Mouse (Mus musculus) forebrain, embryonic 11.5 days (tissue): ENCODE data around the gene Arhgef16. TPM values are rescaled to one million over a fixed set of nuclear protein-coding genes. Genes with fewer than 3 reads are reported as not detected.
A peak's percentile ranks its signal among the peaks of the same experiment; 100 is the strongest.

ENCODE experiments used
- ATAC-seq: fragments of 200-750 bp; cut with Nextera tagmentation; replicated peaks from 2 replicates; pipeline ENCODE4 v1.8.0; 2017; ENCODE audit warnings: moderate TSS enrichment; ENCODE audit not compliant: low FRiP score
- DNase-seq: peaks from one replicate; pipeline ENCODE4 v3.0.0-alpha.2; 2017; ENCODE audit warnings: low spot score
- H3K27ac ChIP-seq: fragments of 300-500 bp; sonication (generic); 2 replicates; pipeline ENCODE4 v1.5.1; 2014; ENCODE audit warnings: low read depth, low read length
- H3K27me3 ChIP-seq: fragments of 300-500 bp; sonication (generic); 2 replicates; pipeline ENCODE4 v1.6.1; 2014; ENCODE audit warnings: mild to moderate bottlenecking, low read length, mixed read lengths; ENCODE audit not compliant: control insufficient read depth, insufficient read depth
- H3K36me3 ChIP-seq: fragments of 300-500 bp; sonication (generic); 2 replicates; pipeline ENCODE4 v1.6.1; 2014; ENCODE audit warnings: mild to moderate bottlenecking, low read length, moderate library complexity, mixed read lengths; ENCODE audit not compliant: control insufficient read depth, insufficient read depth
- H3K4me1 ChIP-seq: fragments of 300-500 bp; sonication (generic); replicated peaks from 2 replicates; pipeline ENCODE4 v1.6.1; 2014; ENCODE audit warnings: low read length, mixed read lengths; ENCODE audit not compliant: control insufficient read depth, insufficient read depth
- H3K4me2 ChIP-seq: fragments of 300-500 bp; sonication (generic); 2 replicates; pipeline ENCODE4 v1.6.1; 2014; ENCODE audit warnings: low read depth, mild to moderate bottlenecking, low read length, moderate library complexity, mixed read lengths; ENCODE audit not compliant: severe bottlenecking
- H3K4me3 ChIP-seq: fragments of 300-500 bp; sonication (generic); 2 replicates; pipeline ENCODE4 v1.5.1; 2014; ENCODE audit warnings: low read depth, low read length
- H3K9ac ChIP-seq: fragments of 300-500 bp; sonication (generic); 2 replicates; pipeline ENCODE4 v1.6.1; 2014; ENCODE audit warnings: low read length
- H3K9me3 ChIP-seq: fragments of 300-500 bp; sonication (generic); 2 replicates; pipeline ENCODE4 v1.6.1; 2016; ENCODE audit warnings: low read length, mixed read lengths; ENCODE audit not compliant: control insufficient read depth
- WGBS: fragments of 180-500 bp; shearing (Covaris S2); extraction: QIAGEN DNeasy Blood & Tissue Kit; methylation state at CpG from one replicate; pipeline ENCODE4 v1.1.7; 2014; 5-methylcytosine and 5-hydroxymethylcytosine counted together
- polyA plus RNA-seq: library from polyadenylated mRNA; unstranded; fragments of >200 nt; fragmentation: Nextera tagmentation; extraction: Ambion mirVana; gene quantifications from 2 replicates; pipeline ENCODE4 v1.2.1, GENCODE M21; 2014

Arhgef16 gene
- polyA plus RNA-seq, 1 experiment from 2014 or later = 0.90 TPM

DNA sequence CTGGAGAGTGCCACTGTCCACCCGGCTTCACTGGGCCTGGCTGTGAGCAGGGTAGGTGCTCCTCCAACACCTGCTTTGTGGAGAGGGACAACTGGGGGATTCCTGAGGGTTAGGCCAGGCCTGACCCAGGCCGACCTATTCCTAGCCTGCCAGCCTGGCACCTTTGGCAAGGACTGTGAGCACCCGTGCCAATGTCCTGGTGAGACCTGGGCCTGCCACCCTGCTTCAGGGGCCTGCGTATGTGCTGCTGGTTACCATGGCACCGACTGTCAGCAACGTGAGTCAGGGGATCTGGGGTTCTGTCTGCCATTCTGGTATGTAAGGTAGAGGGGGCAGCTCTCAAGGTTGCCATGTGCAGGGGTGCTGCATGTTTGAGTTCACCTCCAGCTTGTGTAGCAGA lies 34.0 kb downstream of the Arhgef16 start:
- H3K9me3 ChIP-seq = no peaks in the 10 kb centered on the region
- H3K4me2 ChIP-seq = no peak overlapping the region
- WGBS = 91% methylated on average over 6 of the region's 6 CpGs
- no peak overlapping the region for H3K9ac ChIP-seq
- DNase-seq = no peak
- no peak overlapping the region for H3K4me3 ChIP-seq
- no peaks in the 10 kb centered on the region for H3K4me1 ChIP-seq
- H3K27me3 ChIP-seq = no peaks in the 10 kb centered on the region
- no peak for ATAC-seq
- H3K27ac ChIP-seq = no peak overlapping the region
- H3K36me3 ChIP-seq = no peaks in the 10 kb centered on the region; the same call in 1 of the 2 replicates

DNA sequence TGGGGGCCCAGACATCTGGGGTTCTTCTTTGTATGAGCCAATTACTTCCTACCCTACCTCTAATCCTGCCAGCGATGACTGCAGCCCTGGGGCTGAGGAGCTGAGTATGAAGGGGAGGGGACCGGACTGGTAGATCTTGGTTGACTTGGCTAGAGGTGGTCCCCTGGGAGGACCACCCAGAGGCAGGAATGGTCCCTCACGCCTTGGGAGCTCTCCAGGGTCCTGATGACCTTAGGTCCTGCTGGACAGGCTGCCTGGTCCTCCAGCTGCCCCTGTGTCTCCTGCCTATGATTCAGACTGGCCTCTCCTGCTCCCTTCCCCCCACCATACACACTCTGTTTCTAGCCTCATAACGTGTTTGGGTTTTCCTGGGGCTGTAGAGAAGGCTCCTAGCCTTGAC lies 39.4 kb downstream of the Arhgef16 start:
- ATAC-seq = no peak
- Histone ChIP-seq H3K27ac (no peak overlapping the region), H3K36me3 (no peaks in the 10 kb centered on the region; the same call in 1 of the 2 replicates), H3K9me3 (no peaks in the 10 kb centered on the region), H3K9ac (no peak overlapping the region), H3K27me3 (no peaks in the 10 kb centered on the region), H3K4me1 (no peaks in the 10 kb centered on the region), H3K4me3 (no peak overlapping the region), H3K4me2 (no peak overlapping the region)
- 53% methylated on average over 4 of the region's 4 CpGs for WGBS
- DNase-seq = no peak

DNA sequence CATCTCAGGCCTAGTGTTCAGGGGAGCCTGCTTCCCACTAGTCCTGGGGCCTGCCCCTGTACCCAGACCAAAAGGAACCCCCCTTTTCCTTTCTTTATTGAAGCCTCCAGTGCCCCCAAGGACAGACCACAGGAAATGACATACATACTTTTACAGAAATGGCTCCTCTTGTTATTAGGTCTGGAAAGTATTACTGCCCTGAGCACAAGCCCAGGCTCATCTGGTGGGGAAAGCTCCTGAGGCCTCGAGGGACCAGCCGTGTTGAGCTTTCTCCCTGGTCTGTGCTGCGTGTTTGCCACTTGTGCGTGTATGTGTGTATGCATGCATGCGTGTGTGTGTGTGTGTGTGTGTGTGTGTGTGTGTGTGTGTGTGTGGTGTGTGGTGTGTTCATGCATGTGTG lies 40.7 kb downstream of the Arhgef16 start:
- ATAC-seq = no peak
- DNase-seq = no peak
- Histone ChIP-seq H3K36me3 (no peaks in the 10 kb centered on the region; the same call in 1 of the 2 replicates), H3K27ac (no peak overlapping the region), H3K9me3 (no peaks in the 10 kb centered on the region), H3K4me3 (no peak overlapping the region), H3K27me3 (no peaks in the 10 kb centered on the region), H3K4me2 (no peak overlapping the region), H3K4me1 (no peaks in the 10 kb centered on the region), H3K9ac (no peak overlapping the region)
- WGBS = 93% methylated on average over 5 of the region's 5 CpGs

DNA sequence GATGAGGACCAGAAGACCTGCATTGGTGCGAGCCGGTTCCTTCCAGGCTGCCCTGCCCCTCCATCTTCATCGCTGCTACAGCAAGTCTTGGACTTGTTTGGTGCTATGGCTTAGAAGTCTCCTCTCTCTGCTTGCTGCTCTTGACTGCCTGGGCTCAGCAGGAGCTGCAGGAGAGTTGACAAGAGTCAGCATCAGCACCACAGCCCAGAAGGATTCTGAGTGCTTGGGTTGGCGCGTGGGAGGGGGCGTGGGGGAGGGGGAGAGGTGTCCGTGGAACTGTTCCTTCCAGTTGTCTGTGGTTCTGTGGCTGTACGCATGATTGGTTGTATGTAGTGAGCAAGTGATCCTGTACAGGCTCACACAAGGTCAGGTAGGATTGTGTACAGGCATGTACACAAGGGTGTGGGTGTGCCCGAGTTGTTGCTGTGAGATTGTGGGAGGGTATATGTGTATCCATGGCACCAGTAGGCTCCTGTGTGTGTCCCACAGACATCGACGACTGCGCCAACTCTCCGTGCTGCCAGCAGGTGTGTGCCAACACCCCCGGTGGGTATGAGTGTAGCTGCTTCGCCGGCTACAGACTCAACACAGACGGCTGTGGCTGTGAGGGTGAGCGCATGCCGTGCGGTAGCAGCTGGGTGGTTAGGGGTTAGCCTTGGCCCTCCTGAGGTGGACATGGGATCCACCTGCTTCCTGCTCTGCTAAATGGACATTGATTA lies 48.8 kb downstream of the Arhgef16 start:
- H3K27ac ChIP-seq = no peak overlapping the region
- 93% methylated on average over 20 of the region's 20 CpGs for WGBS
- no peaks in the 10 kb centered on the region for H3K9me3 ChIP-seq
- H3K4me3 ChIP-seq = no peak overlapping the region
- ATAC-seq (no peak), DNase-seq (no peak)
- no peaks in the 10 kb centered on the region for H3K36me3 ChIP-seq
- H3K9ac ChIP-seq = no peak overlapping the region
- no peak overlapping the region for H3K4me2 ChIP-seq
- H3K27me3 ChIP-seq = no peaks in the 10 kb centered on the region
- no peaks in the 10 kb centered on the region for H3K4me1 ChIP-seq

DNA sequence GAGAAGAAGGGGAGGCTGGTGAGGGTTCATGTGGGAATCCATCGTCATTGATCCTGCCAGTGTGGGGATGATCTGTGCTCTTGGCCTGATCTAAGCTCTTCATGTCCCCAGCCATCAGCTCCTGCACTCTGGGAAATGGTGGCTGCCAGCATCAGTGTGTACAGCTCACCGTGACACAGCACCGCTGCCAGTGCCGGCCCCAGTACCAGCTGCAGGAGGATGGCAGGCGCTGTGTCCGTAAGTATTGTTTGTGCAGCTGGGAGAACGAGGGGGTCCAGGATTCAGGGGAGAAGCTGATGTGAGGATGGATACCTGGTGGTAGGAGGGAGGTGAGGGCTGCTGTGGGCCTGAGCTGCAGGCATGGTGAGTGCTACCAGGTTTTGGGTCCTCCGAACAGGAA lies 52.2 kb downstream of the Arhgef16 start:
- no peak overlapping the region for H3K4me2 ChIP-seq
- DNase-seq (no peak), ATAC-seq (no peak)
- H3K9me3 ChIP-seq = no peaks in the 10 kb centered on the region
- no peaks in the 10 kb centered on the region for H3K27me3 ChIP-seq
- no peaks in the 10 kb centered on the region for H3K36me3 ChIP-seq
- peaks cover 4% of the 10 kb centered on the region; the same call in 1 of the 2 replicates for H3K4me1 ChIP-seq
- 56% methylated on average over 8 of the region's 8 CpGs for WGBS
- H3K27ac ChIP-seq = no peak overlapping the region
- H3K9ac ChIP-seq = no peak overlapping the region
- H3K4me3 ChIP-seq = no peak overlapping the region

DNA sequence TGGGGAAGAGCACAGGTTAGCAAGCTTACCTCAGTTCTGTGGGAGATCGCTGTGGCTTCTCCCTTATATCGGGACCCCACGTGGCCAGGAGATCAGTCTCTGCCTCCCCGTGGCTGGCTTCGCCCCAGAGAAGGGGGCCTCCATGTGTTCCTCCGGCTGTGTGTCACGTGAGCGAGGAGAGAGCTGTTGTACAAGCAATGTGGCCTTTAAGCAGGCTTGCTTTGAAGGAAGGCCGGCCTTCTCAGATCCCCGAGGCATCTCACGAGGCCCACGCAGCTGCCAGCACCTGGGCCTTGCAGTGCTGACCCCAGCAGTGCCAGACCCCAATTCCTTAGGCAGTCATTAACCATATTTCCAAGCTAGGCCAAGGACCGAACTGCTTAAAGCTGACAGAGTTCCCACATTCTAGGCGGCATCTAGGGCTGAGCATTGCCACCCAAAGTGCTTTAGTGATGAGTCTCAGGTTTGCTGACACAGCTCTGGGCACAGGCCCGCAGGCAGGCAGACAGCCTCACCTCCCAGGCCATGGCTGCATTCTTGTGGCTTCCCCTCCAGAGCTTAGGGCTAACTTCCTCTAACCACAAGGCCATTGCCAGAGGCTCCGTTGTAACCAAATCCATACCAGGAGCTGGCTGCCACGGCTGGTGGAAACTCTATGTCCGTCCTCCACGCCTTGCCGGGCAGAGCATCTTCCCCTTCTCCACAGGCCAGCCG lies 53.2 kb downstream of the Arhgef16 start:
- no peaks in the 10 kb centered on the region for H3K9me3 ChIP-seq
- peaks cover 4% of the 10 kb centered on the region; the same call in 1 of the 2 replicates for H3K4me1 ChIP-seq
- no peaks in the 10 kb centered on the region for H3K36me3 ChIP-seq
- H3K4me3 ChIP-seq = no peak overlapping the region
- DNase-seq (no peak), ATAC-seq (no peak)
- H3K4me2 ChIP-seq = no peak overlapping the region
- no peak overlapping the region for H3K9ac ChIP-seq
- WGBS = 76% methylated on average over 21 of the region's 21 CpGs
- no peaks in the 10 kb centered on the region for H3K27me3 ChIP-seq
- no peak overlapping the region for H3K27ac ChIP-seq

DNA sequence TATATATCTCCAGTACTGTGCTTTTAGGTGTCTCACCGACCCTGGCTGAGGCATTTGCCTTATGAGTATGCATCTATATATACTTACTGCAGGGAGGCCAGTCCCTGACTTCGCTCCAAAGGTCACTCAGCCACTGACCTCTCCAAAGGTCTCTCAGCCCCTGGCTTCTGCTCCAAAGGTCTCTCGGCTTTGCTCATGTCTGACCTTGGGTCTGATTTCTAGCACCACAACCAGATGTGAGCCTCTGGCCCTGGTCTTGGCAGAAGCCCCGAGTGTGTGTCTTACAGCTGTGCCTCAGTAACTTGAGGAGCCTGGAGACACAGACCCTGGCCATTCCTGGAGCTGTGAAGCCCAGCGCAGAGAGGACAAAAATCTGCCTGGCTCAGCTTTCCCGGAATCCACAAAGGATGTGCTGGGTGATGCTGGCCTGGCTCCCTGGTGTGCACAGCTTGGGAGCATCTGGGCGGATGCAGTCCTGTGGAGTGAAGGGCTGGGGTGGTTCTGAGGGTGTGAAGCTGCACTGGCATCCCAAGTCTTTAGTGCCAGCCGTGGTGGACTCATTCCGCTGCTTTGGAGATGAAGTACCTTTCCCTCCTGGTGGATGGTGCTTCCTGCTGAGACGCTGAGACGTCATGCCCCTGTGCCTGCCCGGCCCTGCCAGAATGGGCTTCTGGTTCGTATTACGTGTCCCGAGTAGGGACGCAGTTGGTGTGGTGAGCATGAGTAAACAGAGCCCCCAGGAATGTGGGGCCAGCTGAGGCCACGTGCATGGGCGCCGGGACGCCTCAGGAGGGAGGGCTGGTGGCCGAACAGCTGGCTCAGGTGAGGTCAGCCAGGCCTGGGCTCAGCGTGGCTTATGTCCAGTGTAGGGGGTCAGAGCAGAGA lies 54.0 kb downstream of the Arhgef16 start:
- no peak overlapping the region for H3K27ac ChIP-seq
- H3K9me3 ChIP-seq = no peaks in the 10 kb centered on the region
- no peaks in the 10 kb centered on the region for H3K36me3 ChIP-seq
- H3K9ac ChIP-seq = no peak overlapping the region
- 0 out of 2 replicates have a peak, but pooled peaks have one; percentile 16 for ATAC-seq
- H3K4me3 ChIP-seq = no peak overlapping the region
- 43% methylated on average over 22 of the region's 22 CpGs for WGBS
- H3K27me3 ChIP-seq = no peaks in the 10 kb centered on the region
- DNase-seq = no peak
- H3K4me1 ChIP-seq = peaks cover 4% of the 10 kb centered on the region; the same call in 1 of the 2 replicates
- H3K4me2 ChIP-seq = no peak overlapping the region
